Mouse (Mus musculus) limb, embryonic 11.5 days (tissue): Measurements from ENCODE around the gene Dock8. TPM values are rescaled to one million over a fixed set of nuclear protein-coding genes. Genes with fewer than 3 reads are reported as not detected.
"Not testable (repeated sequence)": the region's sequence is repeated elsewhere in the genome, so short reads cannot be mapped to it uniquely, and the experiment has no call there.

Experiments used
- ATAC-seq: fragments of 200-750 bp; cut with Nextera tagmentation; 2 replicates; pipeline ENCODE4 v1.8.0; 2017; ENCODE audit warnings: low read depth; ENCODE audit not compliant: insufficient number of reproducible peaks, low FRiP score, low TSS enrichment
- DNase-seq: peaks from one replicate; pipeline ENCODE4 v3.0.0-alpha.2; 2015; ENCODE audit warnings: low spot score
- H3K27ac ChIP-seq: fragments of 300-500 bp; sonication (generic); replicated peaks from 2 replicates; pipeline ENCODE4 v1.5.1; 2014; ENCODE audit warnings: low read depth, mild to moderate bottlenecking, low read length
- H3K27me3 ChIP-seq: fragments of 300-500 bp; sonication (generic); 2 replicates; pipeline ENCODE4 v1.6.1; 2014; ENCODE audit warnings: mild to moderate bottlenecking, low read length, mixed read lengths; ENCODE audit not compliant: control insufficient read depth, insufficient read depth
- H3K36me3 ChIP-seq: fragments of 300-500 bp; sonication (generic); 2 replicates; pipeline ENCODE4 v1.6.1; 2014; ENCODE audit warnings: mild to moderate bottlenecking, low read length, moderate library complexity, mixed read lengths; ENCODE audit not compliant: control insufficient read depth, insufficient read depth
- H3K4me1 ChIP-seq: fragments of 300-500 bp; sonication (generic); 2 replicates; pipeline ENCODE4 v1.6.1; 2014; ENCODE audit warnings: low read length, mixed read lengths; ENCODE audit not compliant: control insufficient read depth, insufficient read depth
- H3K4me2 ChIP-seq: fragments of 300-500 bp; sonication (generic); 2 replicates; pipeline ENCODE4 v1.6.1; 2014; ENCODE audit warnings: low read depth, mild to moderate bottlenecking, moderate library complexity; ENCODE audit not compliant: severe bottlenecking
- H3K4me3 ChIP-seq: fragments of 300-500 bp; sonication (generic); 2 replicates; pipeline ENCODE4 v1.5.1; 2014; ENCODE audit warnings: low read depth, low read length
- H3K9ac ChIP-seq: fragments of 300-500 bp; sonication (generic); 2 replicates; pipeline ENCODE4 v1.6.1; 2014; ENCODE audit warnings: mild to moderate bottlenecking, low read length
- H3K9me3 ChIP-seq: fragments of 300-500 bp; sonication (generic); 2 replicates; pipeline ENCODE4 v1.6.1; 2016; ENCODE audit warnings: low read length; ENCODE audit not compliant: control insufficient read depth
- WGBS: fragments of 180-500 bp; shearing (Covaris S2); extraction: QIAGEN DNeasy Blood & Tissue Kit; methylation state at CpG from one replicate; pipeline ENCODE4 v1.1.7; 2014; 5-methylcytosine and 5-hydroxymethylcytosine counted together
- polyA plus RNA-seq: library from polyadenylated mRNA; unstranded; fragments of >200 nt; fragmentation: Nextera tagmentation; extraction: Ambion mirVana; gene quantifications from 2 replicates; pipeline ENCODE4 v1.2.1, GENCODE M21; 2014

Dock8 gene
- polyA plus RNA-seq, 1 experiment from 2014 or later: 1.6 TPM

DNA sequence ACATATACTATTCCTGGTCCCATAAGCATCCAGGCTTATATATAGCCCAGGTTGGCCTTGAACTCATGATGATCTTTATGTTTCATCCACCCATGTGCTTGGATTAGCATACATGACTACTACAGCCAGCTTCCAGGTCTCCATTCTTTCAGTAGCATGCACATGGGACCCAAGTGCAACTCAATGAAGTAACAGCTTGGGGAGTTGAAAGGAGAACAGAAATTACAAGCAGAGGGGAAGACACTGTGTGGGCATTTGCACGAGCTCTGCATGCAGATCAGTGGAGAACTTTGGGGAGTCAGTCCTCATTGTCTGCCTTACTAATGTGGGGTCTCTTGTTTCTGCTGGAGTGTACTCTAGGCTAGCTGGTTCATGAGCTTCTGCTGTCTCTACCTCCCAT is 7.4 kb downstream of the Dock8 start:
- no peaks in the 10 kb centered on the region; the same call in 1 of the 2 replicates for H3K27me3 ChIP-seq
- no peak overlapping the region for H3K4me2 ChIP-seq
- WGBS: 92% methylated on average over 1 of the region's 1 CpGs
- ATAC-seq (no peak), DNase-seq (no peak)
- no peak overlapping the region for H3K27ac ChIP-seq
- H3K9ac ChIP-seq: no peak overlapping the region
- H3K4me1 ChIP-seq: no peaks in the 10 kb centered on the region
- no peaks in the 10 kb centered on the region for H3K9me3 ChIP-seq
- no peak overlapping the region for H3K4me3 ChIP-seq
- no peaks in the 10 kb centered on the region for H3K36me3 ChIP-seq

GRCm38 (mm10) chr19:25008509-25008908 is 9.2 kb downstream of the Dock8 start:
- H3K4me3 ChIP-seq: no peak overlapping the region
- ATAC-seq (no peak), DNase-seq (no peak)
- H3K27ac ChIP-seq: no peak overlapping the region
- WGBS: 90% methylated on average over 2 of the region's 2 CpGs
- no peaks in the 10 kb centered on the region for H3K36me3 ChIP-seq
- no peaks in the 10 kb centered on the region for H3K9me3 ChIP-seq
- H3K4me1 ChIP-seq: no peaks in the 10 kb centered on the region
- H3K4me2 ChIP-seq: no peak overlapping the region
- H3K9ac ChIP-seq: no peak overlapping the region
- H3K27me3 ChIP-seq: no peaks in the 10 kb centered on the region

- H3K36me3 ChIP-seq: no peaks in the 10 kb centered on the region
- no peaks in the 10 kb centered on the region for H3K27me3 ChIP-seq
- H3K4me2 ChIP-seq: no peak overlapping the region
- WGBS: 97% methylated on average over 6 of the region's 6 CpGs
- ATAC-seq (no peak), DNase-seq (no peak)
- no peaks in the 10 kb centered on the region for H3K4me1 ChIP-seq
- no peaks in the 10 kb centered on the region for H3K9me3 ChIP-seq
- no peak overlapping the region for H3K27ac ChIP-seq
- H3K4me3 ChIP-seq: no peak overlapping the region
- no peak overlapping the region for H3K9ac ChIP-seq
These were observed 23.4 kb downstream of the Dock8 start for GRCm38 (mm10) chr19:25022766-25023165.

GRCm38 (mm10) chr19:25031765-25032164 is 32.4 kb downstream of the Dock8 start:
- DNase-seq: no peak
- Histone ChIP-seq H3K36me3 (no peaks in the 10 kb centered on the region), H3K4me3 (no peak overlapping the region), H3K4me1 (0 out of 2 replicates have a peak, but pooled peaks cover 3% of the 10 kb centered on the region), H3K27me3 (no peaks in the 10 kb centered on the region), H3K9ac (no peak overlapping the region), H3K27ac (no peak overlapping the region), H3K9me3 (no peaks in the 10 kb centered on the region), H3K4me2 (no peak overlapping the region)
- 82% methylated on average over 4 of the region's 4 CpGs for WGBS
- no peak for ATAC-seq

GRCm38 (mm10) chr19:25033008-25033407 is 33.7 kb downstream of the Dock8 start:
- not testable (repeated sequence) for H3K36me3 ChIP-seq, ATAC-seq, H3K27ac ChIP-seq, H3K4me1 ChIP-seq, H3K27me3 ChIP-seq, DNase-seq, H3K9me3 ChIP-seq, H3K4me3 ChIP-seq, H3K9ac ChIP-seq, H3K4me2 ChIP-seq
- WGBS: 96% methylated on average over 6 of the region's 18 CpGs

DNA sequence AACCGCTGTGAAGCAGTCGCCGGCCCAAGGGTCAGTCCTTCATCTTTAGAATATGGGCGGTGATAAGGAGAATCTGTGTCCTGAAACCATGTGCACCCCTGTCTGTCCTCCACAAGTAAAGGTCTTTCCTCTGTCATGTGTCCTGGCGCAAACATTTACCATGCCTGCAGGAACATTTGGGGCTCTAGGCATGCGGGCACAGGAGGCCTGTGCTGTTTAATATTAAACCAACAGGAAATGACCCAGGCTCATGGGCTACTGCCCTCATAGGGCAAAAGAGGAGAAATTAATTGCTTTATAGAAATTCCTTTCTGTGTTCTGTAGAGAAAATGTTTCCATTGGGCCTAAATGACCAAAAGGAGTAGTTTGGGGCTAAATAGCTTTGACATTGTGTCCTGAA is 36.5 kb downstream of the Dock8 start:
- Histone ChIP-seq H3K9me3 (no peaks in the 10 kb centered on the region), H3K9ac (no peak overlapping the region), H3K4me3 (no peak overlapping the region), H3K4me2 (no peak overlapping the region), H3K27ac (no peak overlapping the region), H3K27me3 (no peaks in the 10 kb centered on the region), H3K4me1 (peaks cover 7% of the 10 kb centered on the region; the same call in 1 of the 2 replicates), H3K36me3 (no peaks in the 10 kb centered on the region)
- ATAC-seq: no peak
- WGBS: 81% methylated on average over 6 of the region's 6 CpGs
- DNase-seq: no peak

DNA sequence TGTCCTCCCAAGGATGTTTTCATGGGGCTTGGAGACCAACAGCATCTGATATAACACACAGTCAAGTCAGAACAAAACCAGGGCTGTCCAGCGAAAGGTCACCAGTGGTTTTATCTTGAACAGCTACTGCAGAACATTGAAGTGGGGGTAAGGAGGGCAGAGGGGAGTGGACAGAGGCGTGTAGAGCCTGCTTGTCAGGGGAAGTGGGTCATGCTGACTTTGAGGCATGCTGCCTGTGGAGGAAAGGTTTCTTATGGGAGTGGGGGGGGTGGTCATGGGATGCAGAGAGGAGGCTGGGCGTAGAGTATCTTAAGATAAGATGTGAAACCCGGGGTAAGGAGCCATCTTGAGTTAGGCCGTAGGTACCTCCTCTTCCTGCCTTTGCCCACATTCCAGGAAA is 37.5 kb downstream of the Dock8 start:
- Histone ChIP-seq H3K4me3 (no peak overlapping the region), H3K4me1 (peaks cover 7% of the 10 kb centered on the region; the same call in 1 of the 2 replicates), H3K27me3 (no peaks in the 10 kb centered on the region), H3K36me3 (no peaks in the 10 kb centered on the region), H3K9ac (no peak overlapping the region), H3K4me2 (no peak overlapping the region), H3K9me3 (no peaks in the 10 kb centered on the region), H3K27ac (no peak overlapping the region)
- ATAC-seq: no peak
- DNase-seq: no peak
- 85% methylated on average over 5 of the region's 5 CpGs for WGBS

- Histone ChIP-seq H3K9ac (no peak overlapping the region), H3K27me3 (no peaks in the 10 kb centered on the region), H3K4me1 (peaks cover 7% of the 10 kb centered on the region; the same call in 1 of the 2 replicates), H3K36me3 (no peaks in the 10 kb centered on the region), H3K4me3 (no peak overlapping the region), H3K27ac (no peak overlapping the region), H3K9me3 (no peaks in the 10 kb centered on the region), H3K4me2 (no peak overlapping the region)
- 88% methylated on average over 4 of the region's 4 CpGs for WGBS
- no peak for ATAC-seq
- DNase-seq: no peak
These were observed 37.9 kb downstream of the Dock8 start for GRCm38 (mm10) chr19:25037249-25037648.

DNA sequence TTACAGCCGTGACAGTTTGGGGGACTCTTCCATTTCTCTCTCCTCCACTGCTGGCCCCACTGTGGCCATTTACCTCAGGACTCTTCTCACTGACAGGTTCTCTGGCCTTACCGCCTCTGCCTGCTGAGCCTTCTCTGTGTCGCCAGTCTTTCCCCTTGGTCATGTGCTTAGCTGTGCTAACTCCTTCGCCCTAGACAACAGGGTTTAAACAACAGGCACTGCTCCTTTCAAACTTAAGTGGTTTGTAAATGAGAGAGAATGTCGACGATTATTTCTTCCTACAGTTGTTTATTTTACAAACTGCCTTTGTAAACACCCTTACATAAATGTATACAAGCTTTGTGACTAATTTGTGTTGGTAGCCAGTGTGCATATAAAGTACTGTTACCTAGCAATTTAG is 39.0 kb downstream of the Dock8 start:
- no peak overlapping the region for H3K4me3 ChIP-seq
- peaks cover 7% of the 10 kb centered on the region; the same call in 1 of the 2 replicates for H3K4me1 ChIP-seq
- no peaks in the 10 kb centered on the region for H3K27me3 ChIP-seq
- H3K36me3 ChIP-seq: no peaks in the 10 kb centered on the region
- ATAC-seq: no peak
- H3K27ac ChIP-seq: no peak overlapping the region
- no peaks in the 10 kb centered on the region for H3K9me3 ChIP-seq
- H3K4me2 ChIP-seq: no peak overlapping the region
- DNase-seq: no peak
- WGBS: 39% methylated on average over 6 of the region's 6 CpGs
- no peak overlapping the region for H3K9ac ChIP-seq
